Mouse (Mus musculus): Measurements from ENCODE around the gene Cdh12.

DNA sequence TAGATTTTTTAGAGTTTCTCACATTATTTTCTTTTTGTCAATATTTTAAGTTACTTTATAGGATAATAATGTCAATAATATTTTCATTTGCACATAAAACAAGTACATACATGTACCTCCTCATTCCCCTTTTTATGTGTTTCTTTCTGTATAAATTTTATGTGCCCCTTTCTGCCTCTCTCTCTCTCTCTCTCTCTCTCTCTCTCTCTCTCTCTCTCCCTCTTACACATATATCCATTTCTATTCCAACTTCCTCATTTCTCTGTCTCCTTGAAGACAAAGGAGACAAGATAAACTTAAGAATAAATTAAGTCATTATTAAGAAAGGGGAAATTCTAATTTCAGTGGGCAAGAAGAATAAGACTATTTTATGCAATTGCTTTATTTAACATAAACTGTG is 324.4 kb downstream of the Cdh12 start:
- TF ChIP-seq GATA1 (IDR thresholded peaks at IDR 0.05; ENCODE audit: borderline replicate concordance, low read length) (no peak), FLI1 (IDR thresholded peaks at IDR 0.05; ENCODE audit: low read length) (no peak)
